Mouse (Mus musculus): ENCODE results near the gene Limch1.

GRCm38 (mm10) chr5:66759354-66759753, 13.7 kb downstream of the Limch1 start:
- TF ChIP-seq CTCF (IDR thresholded peaks at IDR 0.05; ENCODE audit: low read depth, low read length) (no peak), EP300 (IDR thresholded peaks at IDR 0.05; ENCODE audit: insufficient read depth, low read depth, low read length) (no peak)
